Mouse (Mus musculus) myocyte (in vitro differentiated cells): ENCODE results near the gene Mdc1. TPM values are rescaled to one million over a fixed set of nuclear protein-coding genes. Genes with fewer than 3 reads are reported as not detected.

Experiments
- H3K27me3 ChIP-seq: one replicate; pipeline ENCODE4 v1.6.1; 2011; ENCODE audit not compliant: control insufficient read depth, insufficient read depth, insufficient read length
- H3K36me3 ChIP-seq: one replicate; pipeline ENCODE4 v1.6.1; 2011; ENCODE audit not compliant: control insufficient read depth, insufficient read depth
- H3K4me2 ChIP-seq: one replicate; pipeline ENCODE4 v1.6.1; 2011; ENCODE audit warnings: low read depth, control low read depth
- H3K4me3 ChIP-seq: one replicate; pipeline ENCODE4 v1.5.1; 2011; ENCODE audit warnings: mild to moderate bottlenecking, control low read depth, moderate library complexity
- H3K79me2 ChIP-seq: one replicate; pipeline ENCODE4 v1.6.1; 2011; ENCODE audit not compliant: control insufficient read depth, insufficient read depth
- H3ac ChIP-seq: one replicate; pipeline ENCODE4 v1.6.1; 2011; ENCODE audit not compliant: control insufficient read depth, insufficient read length
- CEBPB ChIP-seq: IDR thresholded peaks from 2 replicates; pipeline ENCODE4 v1.6.1; 2011; ENCODE audit warnings: mild to moderate bottlenecking, moderate library complexity; ENCODE audit not compliant: poor library complexity, insufficient read depth, severe bottlenecking
- E2F4 ChIP-seq: IDR thresholded peaks from one replicate; pipeline ENCODE4 v1.6.1; 2011; ENCODE audit warnings: mild to moderate bottlenecking, control low read depth, moderate library complexity; ENCODE audit not compliant: insufficient read depth
- MAX ChIP-seq: IDR thresholded peaks from one replicate; pipeline ENCODE4 v1.6.1; 2011; ENCODE audit warnings: low read depth, mild to moderate bottlenecking, control low read depth
- MYOD1 ChIP-seq, 3 experiments: IDR thresholded peaks; one replicate each; pipeline ENCODE4 v1.6.1; 2011; ENCODE audit warnings: control low read depth in 2 of 3, low read depth in 2 of 3, mild to moderate bottlenecking in 2 of 3, moderate library complexity in 1 of 3; ENCODE audit not compliant: insufficient read length in 2 of 3, control insufficient read depth in 1 of 3
- MYOG ChIP-seq, 3 experiments: IDR thresholded peaks; one replicate each; pipeline ENCODE4 v1.6.1; 2011; ENCODE audit warnings: control low read depth in 2 of 3, low read depth in 2 of 3, mild to moderate bottlenecking in 2 of 3; ENCODE audit not compliant: insufficient read length in 2 of 3, control insufficient read depth in 1 of 3, insufficient read depth in 1 of 3
- POLR2A ChIP-seq: IDR thresholded peaks from one replicate; pipeline ENCODE4 v1.6.1; 2011; ENCODE audit warnings: low read depth, mild to moderate bottlenecking, control low read depth, moderate library complexity; ENCODE audit not compliant: insufficient read length
- POLR2AphosphoS2 ChIP-seq: IDR thresholded peaks from one replicate; pipeline ENCODE4 v1.6.1; 2011; ENCODE audit warnings: low read depth, control low read depth; ENCODE audit not compliant: insufficient read length
- REST ChIP-seq: IDR thresholded peaks from one replicate; pipeline ENCODE4 v1.6.1; 2011; ENCODE audit warnings: mild to moderate bottlenecking, control low read depth, moderate library complexity; ENCODE audit not compliant: insufficient read depth, insufficient read length
- SRF ChIP-seq: IDR thresholded peaks from one replicate; pipeline ENCODE4 v1.6.1; 2011; ENCODE audit warnings: low read depth; ENCODE audit not compliant: control insufficient read depth, insufficient read length
- TCF12 ChIP-seq: IDR thresholded peaks from one replicate; pipeline ENCODE4 v1.6.1; 2011; ENCODE audit warnings: mild to moderate bottlenecking, control low read depth; ENCODE audit not compliant: poor library complexity, insufficient read depth, severe bottlenecking
- TCF3 ChIP-seq: IDR thresholded peaks from one replicate; pipeline ENCODE4 v1.6.1; 2011; ENCODE audit warnings: low read depth, control low read depth; ENCODE audit not compliant: insufficient read length
- USF1 ChIP-seq: IDR thresholded peaks from one replicate; pipeline ENCODE4 v1.6.1; 2011; ENCODE audit warnings: low read depth, mild to moderate bottlenecking, control low read depth, moderate library complexity
- polyA plus RNA-seq: library from polyadenylated mRNA; unstranded; fragments of >200 nt; fragmentation: generic; extraction: Trizol; gene quantifications from one replicate; pipeline ENCODE4 v1.2.1, GENCODE M21; 2012; ENCODE audit warnings: missing spikeins

Mdc1 gene
- polyA plus RNA-seq, 1 experiment, result 7.0 TPM

- Histone ChIP-seq H3K36me3 (no peaks in the 10 kb centered on the region), H3K79me2 (no peaks in the 10 kb centered on the region), H3ac (no peak overlapping the region), H3K4me2 (no peak overlapping the region), H3K27me3 (no peaks in the 10 kb centered on the region), H3K4me3 (no peak overlapping the region)
- TF ChIP-seq MYOG (IDR thresholded peaks at IDR 0.05; ENCODE audit: control insufficient read depth in 1 of 3, insufficient read depth in 1 of 3, insufficient read length in 2 of 3, low read depth in 2 of 3), result no peak
- TF ChIP-seq POLR2AphosphoS2, result no peak
- no peak for TF ChIP-seq POLR2A
- no peak for TF ChIP-seq SRF
- TF ChIP-seq MYOD1 (IDR thresholded peaks at IDR 0.05; ENCODE audit: control insufficient read depth in 1 of 3, insufficient read length in 2 of 3, low read depth in 2 of 3), result no peak
- no peak for TF ChIP-seq CEBPB
- no peak for TF ChIP-seq TCF3
- TF ChIP-seq TCF12, result no peak
- no peak for TF ChIP-seq USF1
- TF ChIP-seq E2F4, result no peak
- no peak for TF ChIP-seq REST
Measured at GRCm38 (mm10) chr17:35803020-35803419, 38.3 kb upstream of the Mdc1 start.

- no peak for TF ChIP-seq MYOG (IDR thresholded peaks at IDR 0.05; ENCODE audit: control insufficient read depth in 1 of 3, insufficient read depth in 1 of 3, insufficient read length in 2 of 3, low read depth in 2 of 3)
- no peak for TF ChIP-seq SRF
- no peak for TF ChIP-seq REST
- no peak for TF ChIP-seq TCF3
- TF ChIP-seq TCF12, result no peak
- no peak for TF ChIP-seq MAX
- TF ChIP-seq E2F4, result no peak
- TF ChIP-seq POLR2AphosphoS2, result no peak
- no peak for TF ChIP-seq USF1
- TF ChIP-seq POLR2A, result no peak
- TF ChIP-seq MYOD1 (IDR thresholded peaks at IDR 0.05; ENCODE audit: control insufficient read depth in 1 of 3, insufficient read length in 2 of 3, low read depth in 2 of 3), result no peak
- TF ChIP-seq CEBPB, result no peak
- H3K4me2 ChIP-seq, result no peak overlapping the region
- H3K79me2 ChIP-seq, result no peaks in the 10 kb centered on the region
Measured at GRCm38 (mm10) chr17:35803858-35804399, 37.4 kb upstream of the Mdc1 start.

GRCm38 (mm10) chr17:35808073-35808472 lies 33.2 kb upstream of the Mdc1 start:
- Histone ChIP-seq H3ac (no peak overlapping the region), H3K79me2 (no peaks in the 10 kb centered on the region), H3K36me3 (no peaks in the 10 kb centered on the region), H3K4me3 (no peak overlapping the region), H3K27me3 (no peaks in the 10 kb centered on the region), H3K4me2 (no peak overlapping the region)
- TF ChIP-seq MYOD1 (IDR thresholded peaks at IDR 0.05; ENCODE audit: control insufficient read depth in 1 of 3, insufficient read length in 2 of 3, low read depth in 2 of 3) (no peak), REST (no peak), TCF3 (no peak), POLR2A (no peak), POLR2AphosphoS2 (no peak), TCF12 (no peak), CEBPB (no peak), E2F4 (no peak), USF1 (no peak), SRF (no peak), MYOG (IDR thresholded peaks at IDR 0.05; ENCODE audit: control insufficient read depth in 1 of 3, insufficient read depth in 1 of 3, insufficient read length in 2 of 3, low read depth in 2 of 3) (no peak), MAX (no peak)

More at GRCm38 (mm10) chr17:35803858-35804399, 37.4 kb upstream of the Mdc1 start:
- no peak overlapping the region for H3ac ChIP-seq
- H3K27me3 ChIP-seq, result no peaks in the 10 kb centered on the region
- H3K4me3 ChIP-seq, result no peak overlapping the region
- H3K36me3 ChIP-seq, result no peaks in the 10 kb centered on the region

- Histone ChIP-seq H3K4me2 (no peak overlapping the region), H3K27me3 (no peaks in the 10 kb centered on the region)
Measured at GRCm38 (mm10) chr17:35809395-35809794, 31.9 kb upstream of the Mdc1 start.

More at GRCm38 (mm10) chr17:35809395-35809794, 31.9 kb upstream of the Mdc1 start:
- no peak for TF ChIP-seq USF1
- TF ChIP-seq E2F4, result no peak
- TF ChIP-seq TCF3, result no peak
- TF ChIP-seq MYOD1 (IDR thresholded peaks at IDR 0.05; ENCODE audit: control insufficient read depth in 1 of 3, insufficient read length in 2 of 3, low read depth in 2 of 3), result no peak
- TF ChIP-seq POLR2A, result no peak
- TF ChIP-seq MAX, result no peak
- TF ChIP-seq REST, result no peak
- no peak for TF ChIP-seq CEBPB
- no peak for TF ChIP-seq SRF
- TF ChIP-seq POLR2AphosphoS2, result no peak
- H3K4me3 ChIP-seq, result no peak overlapping the region
- H3ac ChIP-seq, result no peak overlapping the region
- no peaks in the 10 kb centered on the region for H3K36me3 ChIP-seq
- no peaks in the 10 kb centered on the region for H3K79me2 ChIP-seq
